Mouse (Mus musculus) liver, postnatal 0 days (tissue): ENCODE data around the gene Robo1.

Experiments
- CTCF ChIP-seq: sonication (generic); IDR thresholded peaks from 2 replicates; pipeline ENCODE4 v1.5.1; 2016; ENCODE audit warnings: antibody characterized with exemption, low read depth
- EP300 ChIP-seq: IDR thresholded peaks from 2 replicates; pipeline ENCODE4 v1.6.1; 2016; ENCODE audit warnings: antibody characterized with exemption, low read depth, mild to moderate bottlenecking

DNA sequence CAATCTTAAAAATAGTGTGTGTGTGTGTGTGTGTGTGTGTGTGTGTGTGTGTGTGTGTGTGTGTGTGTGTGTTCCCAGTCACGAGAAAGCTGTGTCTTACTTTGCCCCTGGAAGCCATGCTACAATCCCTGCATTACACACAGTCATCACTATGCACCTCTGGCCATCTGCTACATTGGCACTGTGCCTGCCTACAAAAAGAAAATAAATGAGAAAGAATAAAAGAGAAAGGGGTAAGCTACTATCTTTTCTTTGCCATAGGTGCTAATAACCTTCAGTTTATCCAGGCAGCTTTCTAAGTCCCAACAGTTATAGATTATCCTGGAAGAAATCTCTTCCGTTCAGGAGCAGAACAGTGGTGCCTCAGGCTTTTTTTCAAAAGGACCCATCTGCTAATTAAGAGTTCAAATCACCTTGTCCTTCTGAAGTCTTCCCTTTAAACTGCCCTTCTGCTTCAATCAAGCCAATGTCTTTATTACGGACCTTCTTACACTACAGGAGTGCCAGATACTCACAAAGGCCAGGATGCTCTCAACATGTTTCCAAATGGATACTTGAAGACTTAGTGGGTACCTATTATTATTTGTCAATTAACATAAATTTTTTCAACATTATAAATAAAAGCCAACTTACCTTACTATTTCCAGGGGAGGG is 277.2 kb downstream of the Robo1 start:
- no peak for TF ChIP-seq CTCF
- no peak for TF ChIP-seq EP300
